Mouse (Mus musculus): ENCODE data around the gene Dus3l. TPM values are rescaled to one million over a fixed set of nuclear protein-coding genes. Genes with fewer than 3 reads are reported as not detected.

The Dus3l gene
- polyA plus RNA-seq, 1 experiment = 55.6 TPM

GRCm38 (mm10) chr17:56792588-56792987, 28.0 kb downstream of the Dus3l start:
- 77% methylated on average over 3 of the region's 3 CpGs for WGBS
- Histone ChIP-seq H3K4me3 (ENCODE audit: low read depth, low read length) (no peak overlapping the region), H3K4me1 (ENCODE audit: control insufficient read depth, insufficient read depth, insufficient read length, low read length) (no peaks in the 10 kb centered on the region), H3K36me3 (ENCODE audit: control insufficient read depth, insufficient read depth, low read length) (no peaks in the 10 kb centered on the region), H3K27ac (ENCODE audit: insufficient read depth, low read depth, low read length) (no peak overlapping the region), H3K27me3 (ENCODE audit: control insufficient read depth, insufficient read depth, low read length) (no peaks in the 10 kb centered on the region)
- TF ChIP-seq CTCF (IDR thresholded peaks at IDR 0.05; ENCODE audit: extremely low read depth, insufficient read length, insufficient replicate concordance, low read depth, low read length) (no peak), POLR2A (IDR thresholded peaks at IDR 0.05; ENCODE audit: low read depth, low read length) (no peak)

DNA sequence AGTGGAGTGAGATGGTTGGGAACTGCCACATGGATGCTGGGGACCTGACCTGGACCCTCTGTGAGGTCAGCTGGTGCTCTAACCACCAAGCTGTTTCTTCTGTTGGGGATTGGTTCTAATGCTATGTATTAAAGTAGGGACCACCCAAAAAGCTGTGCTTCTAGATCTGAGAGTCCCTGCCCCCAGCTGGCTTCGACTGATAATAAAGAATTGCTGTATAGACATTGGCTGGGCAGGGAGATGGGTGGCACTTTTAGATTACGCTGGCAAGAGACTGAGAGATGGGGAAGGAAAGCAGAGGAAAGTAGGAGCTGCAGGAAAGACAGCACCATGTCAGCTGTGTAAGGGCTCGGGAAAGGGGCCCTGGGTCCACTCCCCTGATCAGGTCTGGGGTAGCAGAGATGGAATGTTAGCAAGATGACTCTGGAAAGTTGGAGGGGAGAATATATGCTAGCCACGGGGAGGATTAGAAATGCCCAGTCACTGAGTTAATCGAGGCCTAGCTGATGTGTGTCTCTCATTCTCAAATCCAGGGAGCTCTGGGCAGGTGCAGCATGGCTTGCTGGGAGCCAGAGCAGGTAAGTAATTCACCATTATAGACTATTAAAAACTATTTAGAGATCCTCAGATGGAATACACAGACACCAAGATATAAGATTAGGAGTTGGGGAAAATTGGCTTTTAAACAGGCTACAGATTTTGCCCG, 29.2 kb downstream of the Dus3l start:
- Histone ChIP-seq H3K36me3 (ENCODE audit: control insufficient read depth, insufficient read depth, low read length) (no peaks in the 10 kb centered on the region), H3K27ac (ENCODE audit: insufficient read depth, low read depth, low read length) (no peak overlapping the region), H3K4me3 (ENCODE audit: low read depth, low read length) (no peak overlapping the region), H3K27me3 (ENCODE audit: control insufficient read depth, insufficient read depth, low read length) (no peaks in the 10 kb centered on the region), H3K4me1 (ENCODE audit: control insufficient read depth, insufficient read depth, insufficient read length, low read length) (no peaks in the 10 kb centered on the region)
- WGBS = 78% methylated on average over 6 of the region's 6 CpGs
- no peak for TF ChIP-seq POLR2A (IDR thresholded peaks at IDR 0.05; ENCODE audit: low read depth, low read length)
- TF ChIP-seq CTCF (IDR thresholded peaks at IDR 0.05; ENCODE audit: extremely low read depth, insufficient read length, insufficient replicate concordance, low read depth, low read length) = no peak

DNA sequence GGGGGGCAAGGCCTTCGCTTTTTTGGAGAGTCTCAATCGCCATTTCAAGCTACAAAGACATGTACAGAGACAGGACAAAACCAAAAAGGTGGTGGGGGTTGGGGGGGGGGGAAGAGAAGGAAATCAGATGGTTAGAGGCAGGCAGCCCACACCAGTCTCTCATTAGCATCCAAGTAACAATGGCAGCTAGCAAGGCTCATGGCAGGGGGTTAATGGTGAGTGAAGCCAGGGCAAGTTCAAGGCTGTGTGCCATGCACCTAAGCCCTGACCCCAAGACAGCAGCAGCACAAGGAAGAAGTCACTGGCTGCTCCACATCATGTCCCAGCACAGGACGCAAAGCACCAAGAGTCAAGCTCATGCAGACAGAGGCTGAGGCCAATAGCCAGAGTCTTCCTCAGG, 34.7 kb downstream of the Dus3l start:
- 93% methylated on average over 3 of the region's 3 CpGs for WGBS
- TF ChIP-seq POLR2A (IDR thresholded peaks at IDR 0.05; ENCODE audit: low read depth, low read length) = no peak
- TF ChIP-seq CTCF (IDR thresholded peaks at IDR 0.05; ENCODE audit: extremely low read depth, insufficient read length, insufficient replicate concordance, low read depth, low read length) = no peak
- H3K27me3 ChIP-seq (ENCODE audit: control insufficient read depth, insufficient read depth, low read length) = no peaks in the 10 kb centered on the region

GRCm38 (mm10) chr17:56802065-56802464, 37.5 kb downstream of the Dus3l start:
- H3K27ac ChIP-seq (ENCODE audit: insufficient read depth, low read depth, low read length) = no peak overlapping the region
- H3K36me3 ChIP-seq (ENCODE audit: control insufficient read depth, insufficient read depth, low read length) = no peaks in the 10 kb centered on the region
- TF ChIP-seq POLR2A (IDR thresholded peaks at IDR 0.05; ENCODE audit: low read depth, low read length) = no peak
- TF ChIP-seq CTCF (IDR thresholded peaks at IDR 0.05; ENCODE audit: extremely low read depth, insufficient read length, insufficient replicate concordance, low read depth, low read length) = no peak
- WGBS = 85% methylated on average over 8 of the region's 8 CpGs
- no peaks in the 10 kb centered on the region for H3K27me3 ChIP-seq (ENCODE audit: control insufficient read depth, insufficient read depth, low read length)
- H3K4me3 ChIP-seq (ENCODE audit: low read depth, low read length) = no peak overlapping the region
- no peaks in the 10 kb centered on the region for H3K4me1 ChIP-seq (ENCODE audit: control insufficient read depth, insufficient read depth, insufficient read length, low read length)

More for the DNA sequence above, 34.7 kb downstream of the Dus3l start:
- no peaks in the 10 kb centered on the region for H3K4me1 ChIP-seq (ENCODE audit: control insufficient read depth, insufficient read depth, insufficient read length, low read length)
- no peak overlapping the region for H3K4me3 ChIP-seq (ENCODE audit: low read depth, low read length)
- H3K36me3 ChIP-seq (ENCODE audit: control insufficient read depth, insufficient read depth, low read length) = no peaks in the 10 kb centered on the region
- no peak overlapping the region for H3K27ac ChIP-seq (ENCODE audit: insufficient read depth, low read depth, low read length)

DNA sequence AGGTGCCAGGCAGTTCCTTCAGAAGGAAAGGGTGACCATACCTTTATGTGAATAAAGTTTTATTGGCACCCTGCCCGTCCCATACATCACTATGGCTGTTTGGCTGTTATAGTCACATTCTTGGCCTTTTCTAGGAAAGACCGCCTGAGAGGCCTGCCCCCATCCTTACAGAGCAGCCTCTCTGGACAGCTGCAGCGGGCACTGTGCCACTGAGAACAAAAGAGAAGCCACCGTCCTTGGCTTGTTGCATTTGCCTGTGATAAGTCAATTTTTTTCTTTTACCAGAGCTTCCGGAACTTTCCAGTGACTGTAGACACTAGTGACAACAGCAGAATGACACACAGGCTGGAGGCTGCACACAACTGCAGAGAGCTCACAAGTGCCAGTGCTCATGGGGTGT, 40.4 kb downstream of the Dus3l start:
- TF ChIP-seq POLR2A (IDR thresholded peaks at IDR 0.05; ENCODE audit: low read depth, low read length) (no peak), CTCF (IDR thresholded peaks at IDR 0.05; ENCODE audit: extremely low read depth, insufficient read length, insufficient replicate concordance, low read depth, low read length) (no peak)
- H3K27me3 ChIP-seq (ENCODE audit: control insufficient read depth, insufficient read depth, low read length) = no peaks in the 10 kb centered on the region
- 82% methylated on average over 5 of the region's 5 CpGs for WGBS
- no peak overlapping the region for H3K27ac ChIP-seq (ENCODE audit: insufficient read depth, low read depth, low read length)
- H3K36me3 ChIP-seq (ENCODE audit: control insufficient read depth, insufficient read depth, low read length) = no peaks in the 10 kb centered on the region
- H3K4me1 ChIP-seq (ENCODE audit: control insufficient read depth, insufficient read depth, insufficient read length, low read length) = peaks cover 3% of the 10 kb centered on the region; the same call in 1 of the 2 replicates
- no peak overlapping the region for H3K4me3 ChIP-seq (ENCODE audit: low read depth, low read length)

GRCm38 (mm10) chr17:56805784-56806183, 41.2 kb downstream of the Dus3l start:
- Histone ChIP-seq H3K4me1 (ENCODE audit: control insufficient read depth, insufficient read depth, insufficient read length, low read length) (peaks cover 11% of the 10 kb centered on the region), H3K4me3 (ENCODE audit: low read depth, low read length) (no peak overlapping the region), H3K27me3 (ENCODE audit: control insufficient read depth, insufficient read depth, low read length) (no peaks in the 10 kb centered on the region), H3K36me3 (ENCODE audit: control insufficient read depth, insufficient read depth, low read length) (no peaks in the 10 kb centered on the region), H3K27ac (ENCODE audit: insufficient read depth, low read depth, low read length) (no peak overlapping the region)
- TF ChIP-seq POLR2A (IDR thresholded peaks at IDR 0.05; ENCODE audit: low read depth, low read length) (no peak), CTCF (IDR thresholded peaks at IDR 0.05; ENCODE audit: extremely low read depth, insufficient read length, insufficient replicate concordance, low read depth, low read length) (no peak)
- WGBS = 90% methylated on average over 1 of the region's 1 CpGs

DNA sequence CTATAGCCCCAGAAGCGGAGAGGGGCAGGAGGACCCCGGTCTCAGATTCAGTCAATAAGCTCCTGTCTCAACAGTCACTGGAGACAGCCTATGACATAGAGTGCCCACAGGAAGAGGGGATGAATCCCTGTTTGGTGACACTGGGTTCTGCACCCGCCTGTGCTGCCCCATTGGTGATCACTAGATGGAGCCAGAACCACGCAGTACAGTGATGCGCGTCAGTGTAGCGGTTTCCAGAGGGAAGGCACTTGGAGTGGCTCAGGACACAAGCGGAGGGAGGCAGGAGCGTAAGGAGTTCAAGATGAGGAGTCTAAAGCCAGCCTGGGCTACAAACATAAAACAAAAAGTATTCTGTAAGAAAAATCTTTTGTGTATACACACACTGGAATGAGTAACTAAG, 44.0 kb downstream of the Dus3l start:
- peaks cover 15% of the 10 kb centered on the region for H3K4me1 ChIP-seq (ENCODE audit: control insufficient read depth, insufficient read depth, insufficient read length, low read length)
- H3K4me3 ChIP-seq (ENCODE audit: low read depth, low read length) = no peak overlapping the region
- H3K27me3 ChIP-seq (ENCODE audit: control insufficient read depth, insufficient read depth, low read length) = no peaks in the 10 kb centered on the region
- 18% methylated on average over 9 of the region's 9 CpGs for WGBS
- H3K36me3 ChIP-seq (ENCODE audit: control insufficient read depth, insufficient read depth, low read length) = no peaks in the 10 kb centered on the region
- H3K27ac ChIP-seq (ENCODE audit: insufficient read depth, low read depth, low read length) = no peak overlapping the region
- peak; percentile 91; the same call in 1 of the 2 replicates for TF ChIP-seq CTCF (IDR thresholded peaks at IDR 0.05; ENCODE audit: extremely low read depth, insufficient read length, insufficient replicate concordance, low read depth, low read length)
- no peak for TF ChIP-seq POLR2A (IDR thresholded peaks at IDR 0.05; ENCODE audit: low read depth, low read length)
